Mouse (Mus musculus) forebrain, embryonic 12.5 days (tissue): ENCODE measurements around the gene Igtp. TPM values are rescaled to one million over a fixed set of nuclear protein-coding genes. Genes with fewer than 3 reads are reported as not detected.
"Not testable (repeated sequence)": the region's sequence is repeated elsewhere in the genome, so short reads cannot be mapped to it uniquely, and the experiment has no call there.

Experiments
- ATAC-seq: fragments of 200-750 bp; cut with Nextera tagmentation; 2 replicates; pipeline ENCODE4 v1.8.0; 2017; ENCODE audit warnings: moderate TSS enrichment; ENCODE audit not compliant: low FRiP score
- H3K27ac ChIP-seq: fragments of 300-500 bp; sonication (generic); 2 replicates; pipeline ENCODE4 v1.5.1; 2016; ENCODE audit warnings: mild to moderate bottlenecking
- H3K27me3 ChIP-seq: fragments of 300-500 bp; sonication (generic); 2 replicates; pipeline ENCODE4 v1.6.1; 2016; ENCODE audit warnings: mild to moderate bottlenecking
- H3K36me3 ChIP-seq: fragments of 300-500 bp; sonication (generic); replicated peaks from 2 replicates; pipeline ENCODE4 v1.6.1; 2016; ENCODE audit warnings: mild to moderate bottlenecking
- H3K4me1 ChIP-seq: fragments of 300-500 bp; sonication (generic); 2 replicates; pipeline ENCODE4 v1.6.1; 2016
- H3K4me2 ChIP-seq: fragments of 300-500 bp; sonication (generic); 2 replicates; pipeline ENCODE4 v1.6.1; 2016; ENCODE audit warnings: mild to moderate bottlenecking, moderate library complexity
- H3K4me3 ChIP-seq: fragments of 300-500 bp; sonication (generic); replicated peaks from 2 replicates; pipeline ENCODE4 v1.5.1; 2016; ENCODE audit warnings: mild to moderate bottlenecking
- H3K9ac ChIP-seq: fragments of 300-500 bp; sonication (generic); 2 replicates; pipeline ENCODE4 v1.6.1; 2016; ENCODE audit warnings: mild to moderate bottlenecking
- H3K9me3 ChIP-seq: fragments of 300-500 bp; sonication (generic); 2 replicates; pipeline ENCODE4 v1.6.1; 2016
- WGBS: fragments of 180-500 bp; shearing (Covaris S2); methylation state at CpG from one replicate; pipeline ENCODE4 v1.1.7; 2016; 5-methylcytosine and 5-hydroxymethylcytosine counted together
- polyA plus RNA-seq: library from polyadenylated mRNA; unstranded; fragments of >200 nt; fragmentation: Nextera tagmentation; extraction: Ambion mirVana; gene quantifications from 2 replicates; pipeline ENCODE4 v1.2.1, GENCODE M21; 2016

Gene Igtp
- polyA plus RNA-seq, 1 experiment from 2014 or later, result 1.6 TPM

- Histone ChIP-seq H3K9ac (no peak overlapping the region), H3K4me3 (no peak overlapping the region), H3K9me3 (no peaks in the 10 kb centered on the region), H3K36me3 (no peaks in the 10 kb centered on the region), H3K27ac (no peak overlapping the region), H3K27me3 (no peaks in the 10 kb centered on the region), H3K4me1 (peaks cover 7% of the 10 kb centered on the region; the same call in 1 of the 2 replicates), H3K4me2 (no peak overlapping the region)
- no peak for ATAC-seq
- WGBS, result 84% methylated on average over 5 of the region's 5 CpGs
Observed at GRCm38 (mm10) chr11:58215814-58216213, 16.5 kb downstream of the Igtp start.

GRCm38 (mm10) chr11:58216823-58217222 lies 17.5 kb downstream of the Igtp start:
- no peaks in the 10 kb centered on the region for H3K4me1 ChIP-seq
- no peak overlapping the region for H3K4me3 ChIP-seq
- no peaks in the 10 kb centered on the region for H3K27me3 ChIP-seq
- H3K36me3 ChIP-seq, result no peaks in the 10 kb centered on the region
- no peak overlapping the region for H3K4me2 ChIP-seq
- H3K9me3 ChIP-seq, result no peaks in the 10 kb centered on the region
- 86% methylated on average over 6 of the region's 6 CpGs for WGBS
- ATAC-seq, result no peak
- H3K27ac ChIP-seq, result no peak overlapping the region
- no peak overlapping the region for H3K9ac ChIP-seq

GRCm38 (mm10) chr11:58223751-58224150 lies 24.4 kb downstream of the Igtp start:
- WGBS, result 64% methylated on average over 4 of the region's 4 CpGs

GRCm38 (mm10) chr11:58224313-58224712 lies 25.0 kb downstream of the Igtp start:
- Histone ChIP-seq H3K27ac (no peak overlapping the region), H3K4me3 (no peak overlapping the region), H3K36me3 (no peaks in the 10 kb centered on the region), H3K9ac (no peak overlapping the region), H3K4me2 (no peak overlapping the region), H3K9me3 (no peaks in the 10 kb centered on the region), H3K27me3 (no peaks in the 10 kb centered on the region), H3K4me1 (no peaks in the 10 kb centered on the region)
- WGBS, result 70% methylated on average over 7 of the region's 7 CpGs
- ATAC-seq, result no peak

More at GRCm38 (mm10) chr11:58223751-58224150, 24.4 kb downstream of the Igtp start:
- Histone ChIP-seq H3K36me3 (no peaks in the 10 kb centered on the region), H3K4me1 (no peaks in the 10 kb centered on the region), H3K4me2 (no peak overlapping the region), H3K4me3 (no peak overlapping the region), H3K27me3 (no peaks in the 10 kb centered on the region), H3K27ac (no peak overlapping the region), H3K9ac (no peak overlapping the region), H3K9me3 (no peaks in the 10 kb centered on the region)
- no peak for ATAC-seq

- not testable (repeated sequence) for H3K9ac ChIP-seq
- WGBS, result 78% methylated on average over 2 of the region's 2 CpGs
Observed at GRCm38 (mm10) chr11:58224872-58225271, 25.5 kb downstream of the Igtp start.

GRCm38 (mm10) chr11:58225655-58226054 lies 26.3 kb downstream of the Igtp start:
- 10% methylated on average over 5 of the region's 5 CpGs for WGBS
- H3K4me2 ChIP-seq, result no peak overlapping the region
- H3K4me1 ChIP-seq, result no peaks in the 10 kb centered on the region
- H3K27ac ChIP-seq, result no peak overlapping the region
- H3K4me3 ChIP-seq, result no peak overlapping the region
- ATAC-seq, result no peak
- H3K36me3 ChIP-seq, result no peaks in the 10 kb centered on the region
- no peaks in the 10 kb centered on the region for H3K27me3 ChIP-seq
- H3K9ac ChIP-seq, result no peak overlapping the region
- H3K9me3 ChIP-seq, result no peaks in the 10 kb centered on the region

More at GRCm38 (mm10) chr11:58224872-58225271, 25.5 kb downstream of the Igtp start:
- not testable (repeated sequence) for H3K27me3 ChIP-seq, H3K9me3 ChIP-seq, H3K4me3 ChIP-seq, H3K27ac ChIP-seq, H3K4me1 ChIP-seq, H3K36me3 ChIP-seq, ATAC-seq, H3K4me2 ChIP-seq

GRCm38 (mm10) chr11:58226425-58226824 lies 27.1 kb downstream of the Igtp start:
- no peaks in the 10 kb centered on the region for H3K9me3 ChIP-seq
- no peak overlapping the region for H3K4me2 ChIP-seq
- no peak overlapping the region for H3K9ac ChIP-seq
- no peak overlapping the region for H3K4me3 ChIP-seq
- no peaks in the 10 kb centered on the region for H3K27me3 ChIP-seq
- ATAC-seq, result no peak
- H3K36me3 ChIP-seq, result no peaks in the 10 kb centered on the region
- no peaks in the 10 kb centered on the region for H3K4me1 ChIP-seq
- H3K27ac ChIP-seq, result no peak overlapping the region

- H3K4me2 ChIP-seq, H3K36me3 ChIP-seq, H3K4me3 ChIP-seq, H3K27ac ChIP-seq, H3K27me3 ChIP-seq, ATAC-seq, H3K9ac ChIP-seq, H3K4me1 ChIP-seq, H3K9me3 ChIP-seq: not testable (repeated sequence)
- WGBS, result 78% methylated on average over 2 of the region's 2 CpGs
Observed at GRCm38 (mm10) chr11:58228021-58228420, 28.7 kb downstream of the Igtp start.

GRCm38 (mm10) chr11:58230396-58230910 lies 31.1 kb downstream of the Igtp start:
- H3K27me3 ChIP-seq, result no peaks in the 10 kb centered on the region
- no peaks in the 10 kb centered on the region for H3K36me3 ChIP-seq
- H3K4me1 ChIP-seq, result peaks cover 5% of the 10 kb centered on the region; the same call in 1 of the 2 replicates
- H3K4me2 ChIP-seq, result no peak overlapping the region
- H3K9me3 ChIP-seq, result no peaks in the 10 kb centered on the region
- ATAC-seq, result no peak
- WGBS, result 72% methylated on average over 16 of the region's 16 CpGs
- H3K27ac ChIP-seq, result no peak overlapping the region
- H3K4me3 ChIP-seq, result no peak overlapping the region
- no peak overlapping the region for H3K9ac ChIP-seq

- H3K27ac ChIP-seq, result no peak overlapping the region
- peaks cover 5% of the 10 kb centered on the region; the same call in 1 of the 2 replicates for H3K4me1 ChIP-seq
- no peak overlapping the region for H3K9ac ChIP-seq
- H3K36me3 ChIP-seq, result no peaks in the 10 kb centered on the region
- no peak overlapping the region for H3K4me3 ChIP-seq
- H3K27me3 ChIP-seq, result 0 out of 2 replicates have a peak, but pooled peaks cover 5% of the 10 kb centered on the region
- no peak for ATAC-seq
- H3K4me2 ChIP-seq, result no peak overlapping the region
- 91% methylated on average over 8 of the region's 8 CpGs for WGBS
- H3K9me3 ChIP-seq, result no peaks in the 10 kb centered on the region
Observed at GRCm38 (mm10) chr11:58231156-58231555, 31.8 kb downstream of the Igtp start.

GRCm38 (mm10) chr11:58234551-58234950 lies 35.2 kb downstream of the Igtp start:
- H3K4me3 ChIP-seq, H3K36me3 ChIP-seq, H3K4me2 ChIP-seq, H3K9ac ChIP-seq, H3K27me3 ChIP-seq, ATAC-seq, H3K9me3 ChIP-seq, H3K27ac ChIP-seq: not testable (repeated sequence)
- WGBS, result 89% methylated on average over 3 of the region's 3 CpGs
- peaks cover 13% of the 10 kb centered on the region; the same call in 1 of the 2 replicates for H3K4me1 ChIP-seq

- Histone ChIP-seq H3K27ac (no peak overlapping the region), H3K9me3 (no peaks in the 10 kb centered on the region), H3K4me1 (peaks cover 14% of the 10 kb centered on the region; the same call in 1 of the 2 replicates), H3K4me2 (no peak overlapping the region), H3K4me3 (no peak overlapping the region), H3K36me3 (no peaks in the 10 kb centered on the region), H3K9ac (no peak overlapping the region), H3K27me3 (0 out of 2 replicates have a peak, but pooled peaks cover 6% of the 10 kb centered on the region)
- 15% methylated on average over 6 of the region's 6 CpGs for WGBS
- no peak for ATAC-seq
Observed at GRCm38 (mm10) chr11:58235152-58235551, 35.8 kb downstream of the Igtp start.
